Mouse (Mus musculus) lung, postnatal 10 days (tissue): ENCODE results near the gene Gm38431.

Experiments
- DNase-seq: peaks from one replicate; pipeline ENCODE4 v3.0.0; 2021

The Gm38431 gene

GRCm38 (mm10) chr9:21036666-21037065 lies 55.1 kb downstream of the Gm38431 start:
- DNase-seq: peak; percentile 10

DNA sequence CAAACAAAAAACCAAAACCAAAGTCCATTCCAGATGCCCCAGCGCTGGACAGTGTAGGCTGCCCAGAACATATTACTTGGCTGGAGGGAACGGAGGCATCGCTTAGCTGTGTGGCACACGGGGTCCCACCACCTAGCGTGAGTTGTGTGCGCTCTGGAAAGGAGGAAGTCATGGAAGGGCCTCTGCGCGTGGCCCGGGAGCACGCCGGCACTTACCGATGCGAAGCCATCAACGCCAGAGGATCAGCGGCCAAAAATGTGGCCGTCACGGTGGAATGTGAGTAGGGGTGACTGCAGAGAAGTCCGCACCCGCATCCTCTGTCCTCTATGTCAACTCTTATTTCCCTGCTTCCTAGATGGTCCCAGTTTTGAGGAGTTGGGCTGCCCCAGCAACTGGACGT lies 55.6 kb downstream of the Gm38431 start:
- no peak for DNase-seq

- no peak for DNase-seq
Measured at GRCm38 (mm10) chr9:21035586-21035985, 56.2 kb downstream of the Gm38431 start.

DNA sequence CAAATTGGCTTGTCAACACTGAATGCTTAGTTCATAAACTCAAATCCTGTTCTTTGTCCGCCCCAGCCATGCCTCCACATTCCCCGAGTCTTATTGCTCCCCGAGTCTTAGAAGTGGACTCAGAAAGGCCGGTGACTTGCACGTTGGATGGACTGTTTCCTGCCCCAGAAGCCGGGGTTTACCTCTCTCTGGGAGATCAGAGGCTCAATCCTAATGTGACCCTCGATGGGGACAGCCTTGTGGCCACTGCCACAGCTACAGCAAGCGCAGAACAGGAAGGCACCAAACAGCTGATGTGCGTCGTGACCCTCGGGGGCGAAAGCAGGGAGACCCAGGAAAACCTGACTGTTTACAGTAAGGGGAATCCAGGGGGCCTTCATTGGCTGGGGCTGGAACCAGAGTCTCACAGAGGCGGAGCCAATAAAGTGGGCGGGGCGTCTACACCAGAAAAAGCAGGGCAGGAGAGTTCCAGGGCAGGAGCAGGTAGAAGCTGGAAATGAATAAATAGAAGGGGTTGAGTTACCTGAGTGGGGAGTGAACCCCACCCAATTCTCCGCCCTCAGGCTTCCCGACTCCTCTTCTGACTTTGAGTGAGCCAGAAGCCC lies 57.2 kb downstream of the Gm38431 start:
- DNase-seq: no peak

DNA sequence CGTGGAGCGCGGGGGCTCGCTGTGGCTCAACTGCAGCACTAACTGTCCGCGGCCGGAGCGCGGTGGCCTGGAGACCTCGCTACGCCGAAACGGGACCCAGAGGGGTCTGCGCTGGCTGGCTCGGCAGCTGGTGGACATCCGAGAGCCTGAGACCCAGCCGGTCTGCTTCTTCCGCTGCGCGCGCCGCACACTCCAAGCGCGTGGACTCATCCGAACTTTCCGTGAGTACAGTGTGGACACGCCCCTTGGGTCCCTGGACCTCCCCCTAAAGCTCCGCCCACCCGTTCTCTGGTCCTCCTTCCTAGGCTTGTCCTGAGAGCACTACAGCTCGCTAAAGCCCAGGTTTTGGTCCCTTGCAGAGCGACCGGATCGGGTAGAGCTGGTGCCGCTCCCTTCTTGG lies 58.7 kb downstream of the Gm38431 start:
- peak; percentile 96 for DNase-seq

GRCm38 (mm10) chr9:21032491-21032890 lies 59.3 kb downstream of the Gm38431 start:
- no peak for DNase-seq

- peak; percentile 36 for DNase-seq
Measured at GRCm38 (mm10) chr9:21031896-21032351, 59.9 kb downstream of the Gm38431 start, which contains the start of gene Icam5. Icam5 (plus strand) TSS chr9:21032073.

GRCm38 (mm10) chr9:21031251-21031895 lies 60.4 kb downstream of the Gm38431 start:
- DNase-seq: peak; percentile 80

GRCm38 (mm10) chr9:21030781-21031250 lies 61.0 kb downstream of the Gm38431 start:
- DNase-seq: peak; percentile 96

DNA sequence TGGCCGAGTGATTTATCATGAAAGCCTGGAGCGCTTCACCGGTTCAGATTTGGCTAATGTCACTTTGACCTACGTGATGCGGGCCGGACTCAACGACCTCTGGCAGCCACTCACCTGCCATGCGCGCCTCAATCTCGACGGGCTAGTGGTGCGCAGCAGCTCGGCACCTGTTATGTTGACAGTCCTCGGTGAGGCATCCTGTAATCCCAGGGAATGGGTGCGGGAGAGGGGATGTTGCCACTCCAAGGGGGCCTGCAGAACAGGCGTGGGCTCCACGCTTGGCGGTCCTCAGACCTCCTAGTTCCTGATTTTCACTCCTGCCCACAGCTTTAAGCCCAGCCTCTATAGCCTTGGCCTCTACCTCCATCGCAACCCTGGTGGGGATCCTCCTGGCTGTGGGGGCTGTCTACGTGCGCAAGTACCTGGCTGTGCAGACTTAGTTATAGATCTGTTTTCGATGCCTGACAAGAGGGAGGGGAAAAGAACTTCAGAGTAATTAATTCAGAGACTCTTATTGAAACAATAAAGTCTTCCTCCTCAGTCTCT lies 61.7 kb downstream of the Gm38431 start:
- peak; percentile 19 for DNase-seq

- DNase-seq: peak; percentile 91
Measured at GRCm38 (mm10) chr9:21029291-21030054, 62.3 kb downstream of the Gm38431 start, which contains the start of gene Icam4. Icam4 (plus strand) TSS chr9:21029373.

DNA sequence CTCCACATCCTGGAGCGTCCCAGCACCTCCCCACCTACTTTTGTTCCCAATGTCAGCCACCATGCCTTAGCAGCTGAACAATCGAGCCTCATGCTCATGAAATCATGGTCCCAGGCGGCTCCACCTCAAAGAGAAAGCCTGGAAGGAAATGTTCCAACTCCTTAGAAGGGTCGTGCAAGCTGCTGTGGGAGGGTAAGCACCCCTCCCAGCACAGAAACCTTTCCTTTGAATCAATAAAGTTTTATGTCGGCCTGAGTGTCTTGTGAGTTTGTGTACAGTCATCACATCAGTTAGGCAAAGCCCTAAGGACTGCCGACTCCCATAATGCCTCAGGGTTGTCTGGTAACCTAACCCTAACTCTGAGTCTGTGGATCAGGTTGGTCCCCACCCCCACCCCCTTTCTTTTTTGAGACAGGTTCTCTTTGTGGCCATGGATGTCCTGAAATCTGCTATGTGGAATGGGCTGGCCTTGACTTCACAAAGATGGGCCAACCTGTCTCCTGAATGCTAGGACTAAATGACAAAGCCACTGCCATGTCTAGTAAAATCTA lies 63.2 kb downstream of the Gm38431 start:
- peak; percentile 1 for DNase-seq

DNA sequence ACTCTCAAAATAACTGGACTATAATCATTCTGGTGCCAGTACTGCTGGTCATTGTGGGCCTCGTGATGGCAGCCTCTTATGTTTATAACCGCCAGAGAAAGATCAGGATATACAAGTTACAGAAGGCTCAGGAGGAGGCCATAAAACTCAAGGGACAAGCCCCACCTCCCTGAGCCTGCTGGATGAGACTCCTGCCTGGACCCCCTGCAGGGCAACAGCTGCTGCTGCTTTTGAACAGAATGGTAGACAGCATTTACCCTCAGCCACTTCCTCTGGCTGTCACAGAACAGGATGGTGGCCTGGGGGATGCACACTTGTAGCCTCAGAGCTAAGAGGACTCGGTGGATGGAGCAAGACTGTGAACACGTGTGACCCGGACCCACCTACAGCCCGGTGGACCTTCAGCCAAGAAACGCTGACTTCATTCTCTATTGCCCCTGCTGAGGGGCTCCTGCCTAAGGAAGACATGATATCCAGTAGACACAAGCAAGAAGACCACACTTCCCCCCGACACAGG lies 64.0 kb downstream of the Gm38431 start:
- DNase-seq: no peak

GRCm38 (mm10) chr9:21026849-21027248 lies 64.9 kb downstream of the Gm38431 start:
- peak; percentile 17 for DNase-seq

GRCm38 (mm10) chr9:21025258-21025810 lies 66.5 kb downstream of the Gm38431 start:
- peak; percentile 72 for DNase-seq

DNA sequence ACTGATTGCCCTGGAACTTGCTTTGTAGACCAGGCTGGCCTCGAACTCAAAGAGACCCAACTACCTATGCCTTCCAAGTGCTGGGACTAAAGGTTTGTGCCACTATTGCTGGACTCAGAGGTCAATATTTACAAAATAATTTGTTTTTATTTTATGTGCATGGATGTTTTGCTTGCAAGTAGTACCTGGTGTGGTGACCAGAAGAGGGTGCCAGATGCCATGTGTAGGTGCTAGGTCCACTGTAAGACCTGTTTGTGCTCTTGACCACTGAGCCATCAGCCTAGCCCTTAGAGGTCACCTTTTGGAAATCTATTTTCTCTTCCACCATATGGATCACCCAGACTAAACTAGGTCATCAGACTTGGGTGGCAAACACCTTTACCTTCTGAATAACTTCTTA lies 69.1 kb downstream of the Gm38431 start:
- DNase-seq: no peak

DNA sequence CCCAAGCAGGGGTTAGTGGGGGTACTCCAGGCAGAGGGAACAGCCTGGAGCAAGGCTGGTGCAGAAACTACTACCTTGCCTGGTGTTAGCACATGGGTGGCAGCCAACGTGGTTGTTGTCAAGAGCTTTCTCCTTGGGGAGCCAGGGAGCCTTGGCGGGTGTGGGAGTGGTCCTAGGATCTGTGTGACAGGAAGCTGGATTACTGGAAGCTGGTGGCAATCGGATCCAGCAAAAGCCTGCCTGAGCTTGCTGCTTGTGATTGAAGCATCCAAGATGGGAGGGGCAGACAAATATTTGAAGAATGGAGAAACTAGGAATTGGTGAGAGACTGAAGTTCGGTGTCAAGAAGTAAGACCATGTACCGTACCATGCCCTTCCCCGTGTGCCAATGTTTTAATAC lies 69.5 kb downstream of the Gm38431 start:
- peak; percentile 46 for DNase-seq

- no peak for DNase-seq
Measured at GRCm38 (mm10) chr9:21021363-21021762, 70.4 kb downstream of the Gm38431 start.

- DNase-seq: no peak
Measured at GRCm38 (mm10) chr9:21018600-21018999, 73.2 kb downstream of the Gm38431 start.
